Mouse (Mus musculus) heart, adult 2 months (tissue): ENCODE results near the gene Frrs1l. TPM values are rescaled to one million over a fixed set of nuclear protein-coding genes. Genes with fewer than 3 reads are reported as not detected.

Source experiments
- DNase-seq, 2 experiments: peaks; one replicate each; pipeline ENCODE4 v3.0.0; 2021
- H3K27ac ChIP-seq: fragments of 200-600 bp; 2 replicates; pipeline ENCODE4 v1.8.1; 2022
- H3K27me3 ChIP-seq: fragments of 200-500 bp; 2 replicates; pipeline ENCODE4 v1.6.1; 2012; ENCODE audit warnings: mild to moderate bottlenecking, low read length, inconsistent platforms, mixed read lengths; ENCODE audit not compliant: control insufficient read depth, insufficient read depth
- H3K36me3 ChIP-seq: fragments of 200-500 bp; 2 replicates; pipeline ENCODE4 v1.6.1; 2012; ENCODE audit warnings: low read length, inconsistent platforms; ENCODE audit not compliant: control insufficient read depth, insufficient read depth
- H3K4me1 ChIP-seq: fragments of 200-500 bp; 2 replicates; pipeline ENCODE4 v1.6.1; 2011; ENCODE audit warnings: low read length; ENCODE audit not compliant: control insufficient read depth, insufficient read depth
- H3K4me3 ChIP-seq: fragments of 200-600 bp; 2 replicates; pipeline ENCODE4 v1.8.1; 2022
- H3K79me2 ChIP-seq: fragments of 200-500 bp; replicated peaks from 2 replicates; pipeline ENCODE4 v1.6.1; 2012; ENCODE audit warnings: mild to moderate bottlenecking, inconsistent platforms, low read length, moderate library complexity, mixed read lengths; ENCODE audit not compliant: control insufficient read depth, insufficient read depth
- H3K9ac ChIP-seq: fragments of 200-500 bp; 2 replicates; pipeline ENCODE4 v1.6.1; 2012; ENCODE audit warnings: low read depth, mild to moderate bottlenecking, control low read depth, inconsistent platforms, low read length, mixed read lengths
- CTCF ChIP-seq: fragments of 200-600 bp; IDR thresholded peaks from 2 replicates; pipeline ENCODE4 v1.8.1; 2022; ENCODE audit warnings: antibody characterized with exemption, mild to moderate bottlenecking, moderate library complexity
- EP300 ChIP-seq: fragments of 200-500 bp; IDR thresholded peaks from 2 replicates; pipeline ENCODE4 v1.6.1; 2011; ENCODE audit warnings: low read depth, low read length, control low read depth; ENCODE audit not compliant: insufficient read depth
- POLR2A ChIP-seq: fragments of 200-500 bp; IDR thresholded peaks from 2 replicates; pipeline ENCODE4 v1.6.1; 2011; ENCODE audit warnings: mild to moderate bottlenecking, low read depth, low read length, control low read depth; ENCODE audit not compliant: insufficient read depth
- WGBS: fragments of 180-500 bp; shearing (Covaris S2); methylation state at CpG from one replicate; pipeline ENCODE4 v1.1.7; 2018; 5-methylcytosine and 5-hydroxymethylcytosine counted together
- intact Hi-C: fragments of 180-260 bp; cut with DNase I; formaldehyde crosslinking; loops from one replicate; pipeline ENCODE4 v1.15.1; 2025
- polyA plus RNA-seq: library from polyadenylated mRNA; depleted of rRNA; stranded (reverse); fragments of >200 nt; gene quantifications from 2 replicates; pipeline ENCODE4 v1.2.3, GENCODE M21; 2012
- total RNA-seq, 2 experiments: library from RNA; stranded (reverse); gene quantifications; 2 replicates each; pipeline ENCODE4 v1.2.3; 2021

Frrs1l gene
- total and polyA plus RNA-seq, 3 experiments = 0.03 to 0.06 (median 0.05) TPM

- no peaks in the 10 kb centered on the region for H3K27me3 ChIP-seq
- no peaks in the 10 kb centered on the region for H3K79me2 ChIP-seq
- intact Hi-C loops = no loop called here
- no peak overlapping the region for H3K27ac ChIP-seq
- no peak for DNase-seq
- H3K4me3 ChIP-seq = no peak overlapping the region
- no peaks in the 10 kb centered on the region for H3K36me3 ChIP-seq
- WGBS = 87% methylated on average over 3 of the region's 3 CpGs
- H3K9ac ChIP-seq = no peak overlapping the region
- H3K4me1 ChIP-seq = no peaks in the 10 kb centered on the region
- TF ChIP-seq EP300 (no peak), CTCF (no peak), POLR2A (no peak)
These were observed 33.3 kb upstream of the Frrs1l start for GRCm38 (mm10) chr4:57023527-57023926.

- intact Hi-C loops = no loop called here
- DNase-seq = no peak
- Histone ChIP-seq H3K9ac (no peak overlapping the region), H3K27ac (no peak overlapping the region), H3K27me3 (no peaks in the 10 kb centered on the region), H3K4me3 (no peak overlapping the region), H3K79me2 (no peaks in the 10 kb centered on the region), H3K4me1 (no peaks in the 10 kb centered on the region), H3K36me3 (no peaks in the 10 kb centered on the region)
- TF ChIP-seq CTCF (peak; percentile 18; the same call in 1 of the 2 replicates), EP300 (no peak), POLR2A (no peak)
- 95% methylated on average over 3 of the region's 3 CpGs for WGBS
These were observed 31.1 kb upstream of the Frrs1l start for GRCm38 (mm10) chr4:57021288-57021687.

DNA sequence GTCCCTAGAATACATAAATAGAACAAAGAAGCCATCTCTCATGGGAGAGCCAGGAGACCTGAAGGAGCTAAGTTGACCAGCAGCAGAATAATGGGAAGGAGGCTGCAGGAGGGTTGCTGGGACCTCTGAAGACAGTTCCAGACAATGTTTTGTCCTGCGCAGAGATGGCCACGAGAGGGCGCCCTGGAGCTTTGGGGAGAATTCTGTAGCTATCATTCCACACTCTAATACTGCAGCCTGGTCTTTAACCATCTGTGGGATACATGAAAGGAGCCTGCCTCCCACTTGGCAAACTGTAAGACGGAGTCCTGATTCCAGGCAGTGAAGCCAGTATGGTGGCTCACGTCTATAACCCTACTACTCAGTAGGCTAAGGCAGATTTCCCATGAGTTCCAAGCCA lies 27.0 kb upstream of the Frrs1l start:
- Histone ChIP-seq H3K4me1 (no peaks in the 10 kb centered on the region), H3K27ac (no peak overlapping the region), H3K9ac (no peak overlapping the region), H3K4me3 (no peak overlapping the region), H3K79me2 (no peaks in the 10 kb centered on the region), H3K27me3 (no peaks in the 10 kb centered on the region), H3K36me3 (no peaks in the 10 kb centered on the region)
- intact Hi-C loops = loop anchor here (5.0 kb wide), 1 partner anchor 305 kb away; no protein-coding TSS in a partner anchor
- TF ChIP-seq CTCF = peak; percentile 84
- TF ChIP-seq EP300 = no peak
- WGBS = 23% methylated on average over 5 of the region's 5 CpGs
- DNase-seq = peak; percentile 42 to 72

GRCm38 (mm10) chr4:57016366-57017171 lies 26.4 kb upstream of the Frrs1l start:
- Histone ChIP-seq H3K79me2 (no peaks in the 10 kb centered on the region), H3K4me1 (no peaks in the 10 kb centered on the region), H3K36me3 (no peaks in the 10 kb centered on the region), H3K27ac (no peak overlapping the region), H3K4me3 (no peak overlapping the region), H3K9ac (no peak overlapping the region), H3K27me3 (no peaks in the 10 kb centered on the region)
- no peak for DNase-seq
- no peak for TF ChIP-seq CTCF
- TF ChIP-seq POLR2A = no peak
- no peak for TF ChIP-seq EP300
- intact Hi-C loops = loop anchor here (5.0 kb wide), 1 partner anchor 306 kb away; no protein-coding TSS in a partner anchor
- WGBS = 54% methylated on average over 18 of the region's 18 CpGs

GRCm38 (mm10) chr4:57015032-57015431 lies 24.8 kb upstream of the Frrs1l start:
- Histone ChIP-seq H3K4me3 (no peak overlapping the region), H3K9ac (no peak overlapping the region), H3K27me3 (no peaks in the 10 kb centered on the region), H3K4me1 (no peaks in the 10 kb centered on the region), H3K36me3 (no peaks in the 10 kb centered on the region), H3K79me2 (no peaks in the 10 kb centered on the region), H3K27ac (no peak overlapping the region)
- intact Hi-C loops = loop anchor here (5.0 kb wide), 1 partner anchor 307 kb away; no protein-coding TSS in a partner anchor
- 83% methylated on average over 5 of the region's 5 CpGs for WGBS
- TF ChIP-seq POLR2A (no peak), EP300 (no peak), CTCF (no peak)
- no peak for DNase-seq

GRCm38 (mm10) chr4:57011454-57012046 lies 21.4 kb upstream of the Frrs1l start:
- Histone ChIP-seq H3K9ac (no peak overlapping the region), H3K27ac (no peak overlapping the region), H3K36me3 (no peaks in the 10 kb centered on the region), H3K4me3 (no peak overlapping the region), H3K27me3 (no peaks in the 10 kb centered on the region), H3K4me1 (no peaks in the 10 kb centered on the region), H3K79me2 (no peaks in the 10 kb centered on the region)
- no peak for DNase-seq
- intact Hi-C loops = no loop called here
- TF ChIP-seq CTCF = no peak
- 64% methylated on average over 8 of the region's 8 CpGs for WGBS
